Mouse (Mus musculus) CH12.LX (cell line): ENCODE data around the gene Loxl3. TPM values are rescaled to one million over a fixed set of nuclear protein-coding genes. Genes with fewer than 3 reads are reported as not detected.

Source experiments
- DNase-seq: peaks from one replicate; pipeline ENCODE4 v3.0.0-alpha.2; 2013; ENCODE audit errors: extremely low read depth
- H3K27ac ChIP-seq: 2 replicates; pipeline ENCODE4 v1.5.1; 2012; ENCODE audit warnings: low read depth, mild to moderate bottlenecking, control low read depth, moderate library complexity; ENCODE audit not compliant: insufficient read depth
- H3K27me3 ChIP-seq: replicated peaks from 2 replicates; pipeline ENCODE3; 2012; ENCODE audit warnings: inconsistent platforms
- H3K36me3 ChIP-seq, 2 experiments: replicated peaks in 1 of 2; 2 replicates each; pipeline versions ENCODE3 to v1.6.1; 2012; ENCODE audit warnings: inconsistent platforms in 1 of 2, low read length in 1 of 2, mild to moderate bottlenecking in 1 of 2, mixed read lengths in 1 of 2, moderate library complexity in 1 of 2; ENCODE audit not compliant: control insufficient read depth in 1 of 2, insufficient read depth in 1 of 2
- H3K4me1 ChIP-seq, 2 experiments: 2 replicates each; pipeline ENCODE4 v1.6.1; 2012; ENCODE audit warnings: inconsistent platforms in 1 of 2, moderate library complexity in 1 of 2; ENCODE audit not compliant: insufficient read depth in 2 of 2, control insufficient read depth in 1 of 2
- H3K4me2 ChIP-seq: 2 replicates; pipeline ENCODE4 v1.6.1; 2012; ENCODE audit warnings: low read depth, mild to moderate bottlenecking, control low read depth; ENCODE audit not compliant: poor library complexity, insufficient read depth, severe bottlenecking
- H3K4me3 ChIP-seq, 3 experiments: fragments of 150-350 bp in 1 of 3; sonication (generic) in 1 of 3; replicated peaks in 1 of 3; 2 replicates each; pipeline versions ENCODE3 to v1.5.1; 2011 to 2012; ENCODE audit warnings: low read depth in 2 of 3, low read length in 2 of 3, mild to moderate bottlenecking in 2 of 3, moderate library complexity in 2 of 3, control low read depth in 1 of 3, improper control_type of control experiment in 1 of 3, inconsistent platforms in 1 of 3, mixed read lengths in 1 of 3; ENCODE audit not compliant: poor library complexity in 1 of 3
- H3K79me2 ChIP-seq: replicated peaks from 2 replicates; pipeline ENCODE4 v1.6.1; 2012; ENCODE audit warnings: mild to moderate bottlenecking, moderate library complexity; ENCODE audit not compliant: control insufficient read depth, poor library complexity, insufficient read depth, severe bottlenecking; ENCODE audit errors: extremely low read depth
- H3K9ac ChIP-seq: 2 replicates; pipeline ENCODE4 v1.6.1; 2012; ENCODE audit warnings: low read depth, mild to moderate bottlenecking, control low read depth, moderate library complexity; ENCODE audit not compliant: insufficient read depth
- H3K9me3 ChIP-seq: replicated peaks from 2 replicates; pipeline ENCODE3; 2012; ENCODE audit warnings: low read length, inconsistent platforms, mixed read lengths
- BHLHE40 ChIP-seq: IDR thresholded peaks from 2 replicates; pipeline ENCODE4 v1.6.1; 2011; ENCODE audit warnings: mild to moderate bottlenecking, low read depth, low read length, improper control_type of control experiment
- CHD2 ChIP-seq: IDR thresholded peaks from 2 replicates; pipeline ENCODE4 v1.6.1; 2011; ENCODE audit warnings: low read length, improper control_type of control experiment
- ETS1 ChIP-seq: conservative IDR thresholded peaks from 2 replicates; pipeline ENCODE4 v1.6.1; 2012; ENCODE audit warnings: low read depth, mild to moderate bottlenecking, inconsistent platforms, low read length, improper control_type of control experiment, moderate library complexity
- GABPA ChIP-seq: IDR thresholded peaks from 2 replicates; pipeline ENCODE4 v1.6.1; 2012; ENCODE audit warnings: low read depth, low read length, improper control_type of control experiment, inconsistent platforms; ENCODE audit not compliant: insufficient replicate concordance
- HCFC1 ChIP-seq: IDR thresholded peaks from 2 replicates; pipeline ENCODE4 v1.6.1; 2012; ENCODE audit warnings: low read depth, mild to moderate bottlenecking, inconsistent platforms, low read length, improper control_type of control experiment
- IRF4 ChIP-seq: IDR thresholded peaks from 2 replicates; pipeline ENCODE4 v1.6.1; 2014; ENCODE audit warnings: low read depth, mild to moderate bottlenecking, inconsistent platforms, low read length, improper control_type of control experiment
- JUND ChIP-seq: conservative IDR thresholded peaks from 2 replicates; pipeline ENCODE4 v1.6.1; 2011; ENCODE audit warnings: low read depth, low read length, improper control_type of control experiment
- KAT2A ChIP-seq: IDR thresholded peaks from 2 replicates; pipeline ENCODE4 v1.6.1; 2012; ENCODE audit warnings: low read length, improper control_type of control experiment, inconsistent platforms; ENCODE audit not compliant: insufficient replicate concordance
- MEF2A ChIP-seq: IDR thresholded peaks from 2 replicates; pipeline ENCODE4 v1.6.1; 2014; ENCODE audit warnings: low read depth, mild to moderate bottlenecking, inconsistent platforms, low read length, improper control_type of control experiment, borderline replicate concordance
- MXI1 ChIP-seq: IDR thresholded peaks from 2 replicates; pipeline ENCODE4 v1.6.1; 2011; ENCODE audit warnings: mild to moderate bottlenecking, low read depth, low read length, improper control_type of control experiment
- MYC ChIP-seq: IDR thresholded peaks from 2 replicates; pipeline ENCODE4 v1.6.1; 2011; ENCODE audit warnings: low read depth, mild to moderate bottlenecking, improper control_type of control experiment, low read length
- PAX5 ChIP-seq: IDR thresholded peaks from 2 replicates; pipeline ENCODE4 v1.6.1; 2012; ENCODE audit warnings: low read length, inconsistent platforms, mixed read lengths
- POLR2A ChIP-seq: IDR thresholded peaks from 2 replicates; pipeline ENCODE4 v1.6.1; 2011; ENCODE audit warnings: low read depth, mild to moderate bottlenecking, improper control_type of control experiment, low read length
- POLR2AphosphoS2 ChIP-seq: IDR thresholded peaks from 2 replicates; pipeline ENCODE4 v1.6.1; 2011; ENCODE audit warnings: low read depth, low read length, improper control_type of control experiment
- SIN3A ChIP-seq: IDR thresholded peaks from 2 replicates; pipeline ENCODE4 v1.6.1; 2012; ENCODE audit warnings: low read length, improper control_type of control experiment, inconsistent platforms
- SMC3 ChIP-seq: IDR thresholded peaks from 2 replicates; pipeline ENCODE4 v1.6.1; 2011; ENCODE audit warnings: low read depth, low read length, improper control_type of control experiment
- TCF12 ChIP-seq: IDR thresholded peaks from 2 replicates; pipeline ENCODE4 v1.6.1; 2014; ENCODE audit warnings: low read depth, mild to moderate bottlenecking, inconsistent platforms, low read length, improper control_type of control experiment
- USF1 ChIP-seq: IDR thresholded peaks from 2 replicates; pipeline ENCODE4 v1.6.1; 2014; ENCODE audit warnings: low read depth, mild to moderate bottlenecking, inconsistent platforms, low read length, improper control_type of control experiment
- ZKSCAN1 ChIP-seq: IDR thresholded peaks from 2 replicates; pipeline ENCODE4 v1.6.1; 2012; ENCODE audit warnings: low read depth, inconsistent platforms, low read length, improper control_type of control experiment, borderline replicate concordance
- ZNF384 ChIP-seq: IDR thresholded peaks from 2 replicates; pipeline ENCODE4 v1.6.1; 2012; ENCODE audit warnings: low read depth, low read length, improper control_type of control experiment, inconsistent platforms
- dilution Hi-C: fragments of 300-500 bp; cut with MboI; formaldehyde crosslinking; loops from 2 replicates; pipeline ENCODE4 v1.14.3; 2020; ENCODE audit warnings: low sequenced_read_pairs; ENCODE audit not compliant: extremely low pct_unique_long_range_greater_than_20kb, extremely low pct_ligation_motif_present
- in situ Hi-C: fragments of 300-500 bp; cut with MboI; formaldehyde crosslinking; loops from 3 replicates; pipeline ENCODE4 v1.14.3; 2019; ENCODE audit warnings: low sequenced_read_pairs, low pct_ligation_motif_present, low pct_unique_long_range_greater_than_20kb, mixed read lengths
- polyA plus RNA-seq: library from polyadenylated mRNA; unstranded; fragments of >175 nt; gene quantifications from 2 replicates; pipeline ENCODE4 v1.2.1, GENCODE M21; 2012; ENCODE audit warnings: low read depth; ENCODE audit not compliant: insufficient read length
- total RNA-seq, 2 experiments: library from RNA; depleted of rRNA; stranded (reverse); fragments of 300-350 nt in 1 of 2; fragments of >200 nt in 1 of 2; gene quantifications; 2 replicates each; pipeline ENCODE4 v1.2.3; 2012 to 2014

The Loxl3 gene
- total and polyA plus RNA-seq, 3 experiments = 0.05 to 0.93 (median 0.74) TPM

GRCm38 (mm10) chr6:82999986-83000385, 34.0 kb upstream of the Loxl3 start:
- in situ Hi-C loops = loop anchor here (5.0 to 25.0 kb wide), 2 partner anchors 102 to 287 kb away; partner anchors contain the start of genes Ccdc142 and Gm42688
- Histone ChIP-seq H3K9me3 (peaks cover 5% of the 10 kb centered on the region), H3K36me3 (peaks cover 0 to 2% of the 10 kb centered on the region in 2 experiments), H3K4me2 (no peak overlapping the region), H3K27ac (no peak overlapping the region), H3K27me3 (no peaks in the 10 kb centered on the region), H3K4me1 (peaks cover 16 to 29% of the 10 kb centered on the region in 2 experiments), H3K9ac (no peak overlapping the region), H3K4me3 (no peak overlapping the region), H3K79me2 (no peaks in the 10 kb centered on the region; the same call in 1 of the 2 replicates)
- dilution Hi-C loops = no loop called here
- no peak for DNase-seq
- no peak for TF ChIP-seq ZNF384
- TF ChIP-seq MYC = no peak
- TF ChIP-seq MEF2A = no peak
- no peak for TF ChIP-seq USF1
- TF ChIP-seq SIN3A = no peak
- TF ChIP-seq POLR2AphosphoS2 = no peak
- no peak for TF ChIP-seq MXI1
- no peak for TF ChIP-seq PAX5
- no peak for TF ChIP-seq SMC3
- no peak for TF ChIP-seq JUND
- no peak for TF ChIP-seq ETS1
- no peak for TF ChIP-seq IRF4

DNA sequence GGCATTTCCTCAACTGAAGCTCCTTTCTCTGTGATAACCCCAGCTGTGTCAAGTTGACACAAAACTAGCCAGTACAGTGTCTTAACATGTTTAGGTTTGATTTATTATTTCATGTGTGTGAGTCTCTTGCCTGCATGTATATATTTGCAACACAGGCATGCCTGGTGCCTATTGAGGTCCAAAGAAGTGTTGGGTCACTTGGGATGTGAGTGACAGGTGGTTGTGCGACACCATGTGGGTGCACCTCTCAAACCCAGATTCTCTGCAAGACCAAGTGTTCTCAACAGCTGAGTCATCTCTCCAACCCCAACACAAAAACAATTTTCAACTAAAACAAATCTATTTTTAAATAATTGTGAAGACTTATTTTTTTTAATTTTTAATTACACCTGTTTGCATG, 30.9 kb upstream of the Loxl3 start:
- dilution Hi-C loops (no loop called here), in situ Hi-C loops (no loop called here)
- H3K4me3 ChIP-seq = peak overlapping the region in 2 of 3 experiments; percentile 48 to 54
- TF ChIP-seq KAT2A (no peak), ZKSCAN1 (no peak), POLR2A (no peak), TCF12 (no peak), POLR2AphosphoS2 (no peak), PAX5 (no peak), CHD2 (no peak), HCFC1 (no peak), BHLHE40 (no peak), GABPA (no peak), ETS1 (no peak), MXI1 (no peak)
- TF ChIP-seq, all 38 proteins: peak for 0
- H3K4me2 ChIP-seq = peak overlapping the region; percentile 96
- peaks cover 15 to 29% of the 10 kb centered on the region in 2 experiments for H3K4me1 ChIP-seq
- H3K9me3 ChIP-seq = no peaks in the 10 kb centered on the region
- H3K9ac ChIP-seq = peak overlapping the region; percentile 92; the same call in 1 of the 2 replicates
- no peak overlapping the region for H3K27ac ChIP-seq
- peaks cover 0 to 2% of the 10 kb centered on the region in 2 experiments for H3K36me3 ChIP-seq
- H3K79me2 ChIP-seq = no peaks in the 10 kb centered on the region; the same call in 1 of the 2 replicates
- H3K27me3 ChIP-seq = no peaks in the 10 kb centered on the region
- no peak for DNase-seq
